Mouse (Mus musculus): ENCODE results near the gene Polr2a. TPM values are rescaled to one million over a fixed set of nuclear protein-coding genes. Genes with fewer than 3 reads are reported as not detected.
"Not testable (repeated sequence)": the region's sequence is repeated elsewhere in the genome, so short reads cannot be mapped to it uniquely, and the experiment has no call there.

Gene Polr2a
- polyA plus RNA-seq, 2 experiments, result 14.3 to 19.5 TPM

DNA sequence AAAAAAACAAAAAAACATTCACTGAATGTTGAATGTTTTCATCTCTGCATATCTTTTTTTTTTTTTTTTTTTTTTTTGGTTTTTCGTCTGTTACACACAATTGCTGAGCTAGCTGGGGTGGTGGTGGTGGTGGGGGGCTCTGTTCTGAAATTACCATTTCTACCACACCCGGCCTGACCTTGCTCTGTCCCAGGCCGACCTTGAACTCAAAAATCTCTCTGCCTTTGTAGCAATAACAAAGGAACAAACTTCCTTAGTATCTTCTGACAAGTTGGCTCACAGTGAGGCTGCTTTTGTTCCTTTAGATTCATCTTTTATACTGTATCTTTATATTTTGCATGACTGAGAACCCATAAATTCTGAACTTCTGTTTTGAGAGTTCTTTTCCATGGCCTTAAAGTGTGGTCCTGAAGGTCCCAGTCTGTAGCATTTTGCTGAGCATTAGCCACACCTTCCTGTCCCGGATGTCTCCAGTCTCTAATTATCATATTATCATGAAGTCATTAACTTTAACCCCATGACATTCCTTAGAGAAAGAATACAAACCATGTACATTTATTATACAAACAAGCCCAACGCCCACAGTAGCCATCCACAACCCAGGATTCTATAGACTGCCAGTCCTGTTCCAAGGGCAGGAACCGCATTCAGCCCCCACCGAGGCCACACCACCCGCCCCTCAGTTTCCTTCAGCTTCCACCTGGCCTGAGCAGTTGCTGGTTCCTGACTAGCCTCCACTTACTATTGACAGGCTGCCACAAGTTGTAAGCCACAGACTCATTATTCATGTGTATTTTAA lies 54.4 kb downstream of the Polr2a start:
- whole genome bisulfite sequencing (ENCODE audit: insufficient replicate concordance), result 54% methylated on average over 8 of the region's 8 CpGs
- H3K27me3 ChIP-seq (ENCODE audit: control insufficient read depth, insufficient read depth, low read length), result no peaks in the 10 kb centered on the region
- DNase-seq (ENCODE audit: low read depth in 3 of 3, low spot score in 3 of 3) (no peak), ATAC-seq (ENCODE audit: insufficient read depth) (no peak)
- peaks cover 0 to 11% of the 10 kb centered on the region in 2 experiments; a peak in 2 of 4 replicates for H3K4me1 ChIP-seq (replicated peaks; ENCODE audit: control insufficient read depth in 2 of 2, insufficient read depth in 2 of 2, low read length in 1 of 2)
- H3K27ac ChIP-seq, result no peak overlapping the region
- no peak for TF ChIP-seq EP300 (IDR thresholded peaks at IDR 0.05; ENCODE audit: low read depth)
- no peak for TF ChIP-seq CTCF (IDR thresholded peaks at IDR 0.05; ENCODE audit: low read depth)
- no peak overlapping the region for H3K4me3 ChIP-seq (ENCODE audit: insufficient read depth in 1 of 2, low read depth in 2 of 2, low read length in 2 of 2)
- H3K9ac ChIP-seq (replicated peaks), result no peak overlapping the region
- H3K36me3 ChIP-seq (replicated peaks; ENCODE audit: control insufficient read depth, insufficient read depth, low read depth), result no peaks in the 10 kb centered on the region
- H3K4me2 ChIP-seq (ENCODE audit: low read depth), result no peak overlapping the region
- H3K9me3 ChIP-seq (ENCODE audit: control insufficient read depth, low read length), result no peaks in the 10 kb centered on the region

DNA sequence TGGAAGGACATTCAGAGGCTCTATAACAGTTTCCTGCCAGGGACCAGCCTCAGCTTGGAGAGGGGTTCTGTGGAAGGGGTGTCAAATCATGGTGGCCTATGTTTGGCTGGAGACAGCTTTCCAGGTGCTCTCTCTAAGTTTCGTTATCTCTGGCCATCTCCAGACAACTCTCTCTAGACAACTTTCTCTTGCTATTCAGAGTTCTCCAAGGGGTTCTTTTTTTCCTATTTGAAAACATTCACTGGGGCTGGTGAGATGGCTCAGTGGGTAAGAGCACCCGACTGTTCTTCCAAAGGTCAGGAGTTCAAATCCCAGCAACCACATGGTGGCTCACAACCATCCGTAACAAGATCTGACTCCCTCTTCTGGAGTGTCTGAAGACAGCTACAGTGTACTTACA lies 55.1 kb downstream of the Polr2a start:
- DNase-seq (ENCODE audit: low read depth in 3 of 3, low spot score in 3 of 3); ATAC-seq (ENCODE audit: insufficient read depth); H3K9ac ChIP-seq (replicated peaks); H3K9me3 ChIP-seq (ENCODE audit: control insufficient read depth, low read length); H3K4me3 ChIP-seq (ENCODE audit: insufficient read depth in 1 of 2, low read depth in 2 of 2, low read length in 2 of 2); H3K4me1 ChIP-seq (replicated peaks; ENCODE audit: control insufficient read depth in 2 of 2, insufficient read depth in 2 of 2, low read length in 1 of 2); H3K4me2 ChIP-seq (ENCODE audit: low read depth); H3K27ac ChIP-seq; H3K27me3 ChIP-seq (ENCODE audit: control insufficient read depth, insufficient read depth, low read length); H3K36me3 ChIP-seq (replicated peaks; ENCODE audit: control insufficient read depth, insufficient read depth, low read depth): not testable (repeated sequence)
- WGBS (ENCODE audit: insufficient replicate concordance), result 71% methylated on average over 2 of the region's 3 CpGs

DNA sequence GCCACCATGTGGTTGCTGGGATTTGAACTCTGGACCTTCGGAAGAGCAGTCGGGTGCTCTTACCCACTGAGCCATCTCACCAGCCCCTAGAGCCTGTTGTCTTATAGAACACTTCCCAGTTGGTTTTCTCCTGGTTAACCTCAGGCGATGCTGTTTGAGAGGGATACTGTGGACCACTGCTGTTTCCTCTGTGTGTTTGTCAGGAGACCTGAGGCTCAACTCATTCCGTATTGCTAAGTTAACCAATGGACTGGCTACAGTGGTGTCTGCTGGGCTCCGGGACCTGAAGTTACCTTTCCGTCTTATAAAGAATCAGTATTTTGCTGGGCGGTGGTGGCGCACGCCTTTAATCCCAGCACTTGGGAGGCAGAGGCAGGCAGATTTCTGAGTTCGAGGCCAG lies 55.6 kb downstream of the Polr2a start:
- 82% methylated on average over 10 of the region's 10 CpGs for WGBS (ENCODE audit: insufficient replicate concordance)

DNA sequence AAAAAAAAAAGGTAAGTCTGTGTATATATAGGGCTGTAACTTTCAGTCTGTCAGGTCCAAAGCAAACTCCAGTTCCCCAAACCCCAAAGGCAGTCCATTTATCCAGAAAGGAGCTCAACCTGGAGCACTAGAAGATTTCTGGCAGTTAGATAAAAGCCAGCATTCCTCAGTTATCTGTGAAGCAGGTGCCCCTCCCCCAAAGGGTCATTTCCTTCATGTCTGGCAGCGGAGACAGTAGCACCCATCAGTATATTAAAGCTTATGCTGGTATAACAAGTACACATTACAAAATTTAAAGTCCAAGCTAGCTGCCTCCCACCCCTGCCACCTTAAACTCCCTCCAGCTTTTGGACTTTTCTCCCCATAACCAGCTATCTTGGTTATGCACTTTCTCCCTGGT lies 58.8 kb downstream of the Polr2a start:
- TF ChIP-seq EP300 (IDR thresholded peaks at IDR 0.05; ENCODE audit: low read depth) (no peak), CTCF (IDR thresholded peaks at IDR 0.05; ENCODE audit: low read depth) (no peak)
- H3K4me1 ChIP-seq (replicated peaks; ENCODE audit: control insufficient read depth in 2 of 2, insufficient read depth in 2 of 2, low read length in 1 of 2), result peaks cover 0 to 8% of the 10 kb centered on the region in 2 experiments; a peak in 2 of 4 replicates
- H3K27ac ChIP-seq, result no peak overlapping the region
- 25% methylated on average over 1 of the region's 1 CpGs for WGBS (ENCODE audit: insufficient replicate concordance)
- H3K27me3 ChIP-seq (ENCODE audit: control insufficient read depth, insufficient read depth, low read length), result no peaks in the 10 kb centered on the region
- no peak overlapping the region for H3K9ac ChIP-seq (replicated peaks)
- DNase-seq (ENCODE audit: low read depth in 3 of 3, low spot score in 3 of 3) (no peak), ATAC-seq (ENCODE audit: insufficient read depth) (no peak)
- no peaks in the 10 kb centered on the region for H3K36me3 ChIP-seq (replicated peaks; ENCODE audit: control insufficient read depth, insufficient read depth, low read depth)
- no peak overlapping the region for H3K4me2 ChIP-seq (ENCODE audit: low read depth)
- no peak overlapping the region for H3K4me3 ChIP-seq (ENCODE audit: insufficient read depth in 1 of 2, low read depth in 2 of 2, low read length in 2 of 2)
- H3K9me3 ChIP-seq (ENCODE audit: control insufficient read depth, low read length), result no peaks in the 10 kb centered on the region

More for the DNA sequence above, 55.6 kb downstream of the Polr2a start:
- not testable (repeated sequence) for H3K27ac ChIP-seq; H3K4me1 ChIP-seq (replicated peaks; ENCODE audit: control insufficient read depth in 2 of 2, insufficient read depth in 2 of 2, low read length in 1 of 2); H3K36me3 ChIP-seq (replicated peaks; ENCODE audit: control insufficient read depth, insufficient read depth, low read depth); DNase-seq (ENCODE audit: low read depth in 3 of 3, low spot score in 3 of 3); H3K4me2 ChIP-seq (ENCODE audit: low read depth); H3K27me3 ChIP-seq (ENCODE audit: control insufficient read depth, insufficient read depth, low read length); ATAC-seq (ENCODE audit: insufficient read depth); H3K9me3 ChIP-seq (ENCODE audit: control insufficient read depth, low read length); H3K9ac ChIP-seq (replicated peaks); H3K4me3 ChIP-seq (ENCODE audit: insufficient read depth in 1 of 2, low read depth in 2 of 2, low read length in 2 of 2)

DNA sequence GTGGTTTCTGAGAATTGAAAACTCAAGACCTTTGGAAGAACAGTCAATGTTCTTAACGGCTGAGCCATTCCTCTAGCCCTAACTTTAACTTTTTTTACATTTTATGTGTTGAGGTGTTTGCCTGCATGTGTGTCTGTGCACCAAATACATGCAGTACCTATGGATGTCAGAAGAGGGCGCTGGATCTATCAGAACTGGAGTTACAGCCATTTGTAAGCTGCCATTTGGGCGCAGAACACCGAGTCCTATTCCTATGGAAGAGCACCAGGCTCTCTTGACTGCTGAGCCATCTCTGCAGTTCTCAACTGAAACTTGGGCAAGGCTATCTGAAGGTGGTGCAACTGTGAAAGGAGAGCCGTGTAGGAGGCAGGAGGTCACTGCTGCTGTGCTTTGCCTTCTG lies 59.9 kb downstream of the Polr2a start:
- peak; percentile 51 for TF ChIP-seq CTCF (IDR thresholded peaks at IDR 0.05; ENCODE audit: low read depth)
- TF ChIP-seq EP300 (IDR thresholded peaks at IDR 0.05; ENCODE audit: low read depth), result no peak; the same call in 1 of the 2 replicates
- Histone ChIP-seq H3K9ac (replicated peaks) (no peak overlapping the region), H3K9me3 (ENCODE audit: control insufficient read depth, low read length) (no peaks in the 10 kb centered on the region), H3K4me3 (ENCODE audit: insufficient read depth in 1 of 2, low read depth in 2 of 2, low read length in 2 of 2) (no peak overlapping the region), H3K4me1 (replicated peaks; ENCODE audit: control insufficient read depth in 2 of 2, insufficient read depth in 2 of 2, low read length in 1 of 2) (peaks cover 0 to 8% of the 10 kb centered on the region in 2 experiments; a peak in 2 of 4 replicates), H3K27me3 (ENCODE audit: control insufficient read depth, insufficient read depth, low read length) (no peaks in the 10 kb centered on the region), H3K27ac (no peak overlapping the region), H3K4me2 (ENCODE audit: low read depth) (no peak overlapping the region), H3K36me3 (replicated peaks; ENCODE audit: control insufficient read depth, insufficient read depth, low read depth) (no peaks in the 10 kb centered on the region)
- WGBS (ENCODE audit: insufficient replicate concordance), result 65% methylated on average over 5 of the region's 5 CpGs
- DNase-seq (ENCODE audit: low read depth in 3 of 3, low spot score in 3 of 3), result no peak
- no peak for ATAC-seq (ENCODE audit: insufficient read depth)
